Mouse (Mus musculus): ENCODE results near the gene Clstn2. TPM values are rescaled to one million over a fixed set of nuclear protein-coding genes. Genes with fewer than 3 reads are reported as not detected.

Clstn2 gene
- total and polyA plus RNA-seq, 3 experiments, result not detected

- Histone ChIP-seq H3K9me3 (replicated peaks; ENCODE audit: low read length) (peaks cover 60% of the 10 kb centered on the region), H3K4me2 (ENCODE audit: insufficient read depth, low read depth, poor library complexity, severe bottlenecking) (no peak overlapping the region), H3K27ac (ENCODE audit: insufficient read depth, low read depth) (no peak overlapping the region), H3K4me3 (replicated peaks in 1 of 3; ENCODE audit: low read depth in 2 of 3, low read length in 2 of 3, poor library complexity in 1 of 3) (no peak overlapping the region), H3K4me1 (ENCODE audit: control insufficient read depth in 1 of 2, insufficient read depth in 2 of 2) (no peaks in the 10 kb centered on the region), H3K36me3 (replicated peaks in 1 of 2; ENCODE audit: control insufficient read depth in 1 of 2, insufficient read depth in 1 of 2, low read length in 1 of 2) (no peaks in the 10 kb centered on the region), H3K27me3 (replicated peaks) (no peaks in the 10 kb centered on the region), H3K9ac (ENCODE audit: insufficient read depth, low read depth) (no peak overlapping the region), H3K79me2 (replicated peaks; ENCODE audit: control insufficient read depth, extremely low read depth, insufficient read depth, poor library complexity, severe bottlenecking) (no peaks in the 10 kb centered on the region)
- no peak for TF ChIP-seq JUN (IDR thresholded peaks at IDR 0.05; ENCODE audit: insufficient read depth, low read depth, low read length)
- TF ChIP-seq TCF12 (IDR thresholded peaks at IDR 0.05; ENCODE audit: low read depth, low read length), result no peak
- no peak for TF ChIP-seq SMC3 (IDR thresholded peaks at IDR 0.05; ENCODE audit: low read depth, low read length)
- dilution Hi-C loops (cut with MboI; ENCODE audit: extremely low pct_ligation_motif_present, extremely low pct_unique_long_range_greater_than_20kb, low sequenced_read_pairs) (no loop called here), in situ Hi-C loops (cut with MboI; ENCODE audit: low pct_ligation_motif_present, low pct_unique_long_range_greater_than_20kb, low sequenced_read_pairs) (no loop called here)
- no peak for DNase-seq (ENCODE audit: extremely low read depth)
Measured at GRCm38 (mm10) chr9:97717005-97717404, 316.0 kb downstream of the Clstn2 start.

DNA sequence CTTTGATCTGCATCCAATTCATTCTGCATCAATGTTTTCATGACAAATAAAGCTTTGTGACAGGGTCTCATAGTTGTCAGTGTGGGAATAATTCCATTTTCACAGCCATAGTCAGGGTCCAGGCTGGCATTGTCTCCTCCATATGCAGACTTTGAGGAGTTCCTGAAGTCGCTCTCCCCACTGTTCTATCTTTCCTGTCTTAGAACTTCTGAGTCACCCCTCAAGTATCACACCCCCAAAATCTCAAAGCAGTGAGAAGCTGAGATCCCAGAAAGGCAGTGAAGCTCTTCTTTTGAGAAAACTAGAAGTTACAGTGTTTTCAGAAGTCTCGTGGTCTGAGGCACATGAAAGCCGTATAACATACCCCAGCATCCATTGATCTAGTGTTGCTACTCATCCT is 320.1 kb downstream of the Clstn2 start:
- in situ Hi-C loops (cut with MboI; ENCODE audit: low pct_ligation_motif_present, low pct_unique_long_range_greater_than_20kb, low sequenced_read_pairs), result no loop called here
- no peaks in the 10 kb centered on the region for H3K79me2 ChIP-seq (replicated peaks; ENCODE audit: control insufficient read depth, extremely low read depth, insufficient read depth, poor library complexity, severe bottlenecking)
- no peaks in the 10 kb centered on the region for H3K4me1 ChIP-seq (ENCODE audit: control insufficient read depth in 1 of 2, insufficient read depth in 2 of 2)
- dilution Hi-C loops (cut with MboI; ENCODE audit: extremely low pct_ligation_motif_present, extremely low pct_unique_long_range_greater_than_20kb, low sequenced_read_pairs), result no loop called here
- H3K4me3 ChIP-seq (replicated peaks in 1 of 3; ENCODE audit: low read depth in 2 of 3, low read length in 2 of 3, poor library complexity in 1 of 3), result no peak overlapping the region
- no peak overlapping the region for H3K27ac ChIP-seq (ENCODE audit: insufficient read depth, low read depth)
- TF ChIP-seq IRF4 (IDR thresholded peaks at IDR 0.05; ENCODE audit: low read depth, low read length) (no peak), ZMIZ1 (IDR thresholded peaks at IDR 0.05; ENCODE audit: low read depth, low read length) (no peak)
- peaks cover 74% of the 10 kb centered on the region for H3K9me3 ChIP-seq (replicated peaks; ENCODE audit: low read length)
- no peaks in the 10 kb centered on the region for H3K27me3 ChIP-seq (replicated peaks)
- DNase-seq (ENCODE audit: extremely low read depth), result no peak
- no peak overlapping the region for H3K9ac ChIP-seq (ENCODE audit: insufficient read depth, low read depth)
- no peaks in the 10 kb centered on the region for H3K36me3 ChIP-seq (replicated peaks in 1 of 2; ENCODE audit: control insufficient read depth in 1 of 2, insufficient read depth in 1 of 2, low read length in 1 of 2)
- H3K4me2 ChIP-seq (ENCODE audit: insufficient read depth, low read depth, poor library complexity, severe bottlenecking), result no peak overlapping the region

- H3K9ac ChIP-seq (ENCODE audit: insufficient read depth, low read depth), result no peak overlapping the region
- in situ Hi-C loops (cut with MboI; ENCODE audit: low pct_ligation_motif_present, low pct_unique_long_range_greater_than_20kb, low sequenced_read_pairs) (no loop called here), dilution Hi-C loops (cut with MboI; ENCODE audit: extremely low pct_ligation_motif_present, extremely low pct_unique_long_range_greater_than_20kb, low sequenced_read_pairs) (no loop called here)
- DNase-seq (ENCODE audit: extremely low read depth), result no peak
- no peak overlapping the region for H3K27ac ChIP-seq (ENCODE audit: insufficient read depth, low read depth)
- H3K4me3 ChIP-seq (replicated peaks in 1 of 3; ENCODE audit: low read depth in 2 of 3, low read length in 2 of 3, poor library complexity in 1 of 3), result no peak overlapping the region
- TF ChIP-seq USF1 (IDR thresholded peaks at IDR 0.05; ENCODE audit: low read depth, low read length), result no peak
- no peak for TF ChIP-seq JUND (conservative IDR thresholded peaks at IDR 0.05; ENCODE audit: low read depth, low read length)
- no peak for TF ChIP-seq UBTF (IDR thresholded peaks at IDR 0.05; ENCODE audit: low read depth, low read length)
- TF ChIP-seq POLR2AphosphoS2 (IDR thresholded peaks at IDR 0.05; ENCODE audit: low read depth, low read length), result no peak
- TF ChIP-seq ZC3H11A (IDR thresholded peaks at IDR 0.05; ENCODE audit: low read depth, low read length), result no peak
- TF ChIP-seq MXI1 (IDR thresholded peaks at IDR 0.05; ENCODE audit: low read depth, low read length), result no peak
- TF ChIP-seq MAZ (IDR thresholded peaks at IDR 0.05; ENCODE audit: low read depth, low read length), result no peak
- no peak for TF ChIP-seq ETS1 (conservative IDR thresholded peaks at IDR 0.05; ENCODE audit: low read depth, low read length)
- no peak for TF ChIP-seq EP300 (IDR thresholded peaks at IDR 0.05; ENCODE audit: low read length)
- no peak for TF ChIP-seq KAT2A (IDR thresholded peaks at IDR 0.05; ENCODE audit: insufficient replicate concordance, low read length)
- TF ChIP-seq HCFC1 (IDR thresholded peaks at IDR 0.05; ENCODE audit: low read depth, low read length), result no peak
- no peak for TF ChIP-seq IRF4 (IDR thresholded peaks at IDR 0.05; ENCODE audit: low read depth, low read length)
- TF ChIP-seq POLR2A (IDR thresholded peaks at IDR 0.05; ENCODE audit: low read depth, low read length), result no peak
- TF ChIP-seq MYC (IDR thresholded peaks at IDR 0.05; ENCODE audit: low read depth, low read length), result no peak
- no peak for TF ChIP-seq SIN3A (IDR thresholded peaks at IDR 0.05; ENCODE audit: low read length)
- TF ChIP-seq ZMIZ1 (IDR thresholded peaks at IDR 0.05; ENCODE audit: low read depth, low read length), result no peak
- no peaks in the 10 kb centered on the region for H3K36me3 ChIP-seq (replicated peaks in 1 of 2; ENCODE audit: control insufficient read depth in 1 of 2, insufficient read depth in 1 of 2, low read length in 1 of 2)
- no peaks in the 10 kb centered on the region for H3K4me1 ChIP-seq (ENCODE audit: control insufficient read depth in 1 of 2, insufficient read depth in 2 of 2)
- H3K79me2 ChIP-seq (replicated peaks; ENCODE audit: control insufficient read depth, extremely low read depth, insufficient read depth, poor library complexity, severe bottlenecking), result no peaks in the 10 kb centered on the region
- no peak overlapping the region for H3K4me2 ChIP-seq (ENCODE audit: insufficient read depth, low read depth, poor library complexity, severe bottlenecking)
- no peaks in the 10 kb centered on the region for H3K27me3 ChIP-seq (replicated peaks)
- H3K9me3 ChIP-seq (replicated peaks; ENCODE audit: low read length), result peaks cover 71% of the 10 kb centered on the region
Measured at GRCm38 (mm10) chr9:97703901-97704503, 329.0 kb downstream of the Clstn2 start.

All from CH12.LX (cell line).